Mouse (Mus musculus) gastrocnemius, postnatal 4 days (tissue): ENCODE measurements around the gene Pdzk1ip1. TPM values are rescaled to one million over a fixed set of nuclear protein-coding genes. Genes with fewer than 3 reads are reported as not detected.

ENCODE experiments used
- DNase-seq, 2 experiments: peaks; one replicate each; pipeline ENCODE4 v3.0.0; 2021 to 2022; ENCODE audit warnings: low spot score in 2 of 2, mixed read lengths in 2 of 2
- total RNA-seq, 2 experiments: library from RNA; stranded (reverse); gene quantifications; 2 replicates each; pipeline ENCODE4 v1.2.3; 2021

Pdzk1ip1 gene
- total RNA-seq, 2 experiments from 2014 or later = 0.70 TPM; not detected in 1

DNA sequence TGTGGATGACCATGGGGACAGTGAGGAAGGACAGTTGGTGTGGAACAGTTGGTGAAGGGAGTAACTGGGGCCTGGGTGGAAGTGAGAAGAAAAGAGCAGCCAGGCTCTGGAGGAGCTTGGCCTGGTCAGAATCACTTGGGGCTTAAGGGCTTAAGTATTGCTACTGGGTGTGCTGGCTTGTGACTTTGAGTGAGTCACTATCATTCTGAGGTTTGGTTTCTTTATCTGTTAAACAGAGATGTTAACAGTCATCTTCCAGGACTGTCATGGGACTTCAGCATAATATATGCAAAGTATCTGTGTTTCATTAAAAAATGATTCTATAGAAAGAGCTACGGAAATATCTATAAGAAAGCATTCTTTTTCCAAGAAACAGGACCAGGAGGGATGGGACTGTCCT, 13.7 kb upstream of the Pdzk1ip1 start:
- no peak for DNase-seq

- no peak for DNase-seq
These were observed 13.1 kb upstream of the Pdzk1ip1 start for GRCm38 (mm10) chr4:115075204-115075915.

DNA sequence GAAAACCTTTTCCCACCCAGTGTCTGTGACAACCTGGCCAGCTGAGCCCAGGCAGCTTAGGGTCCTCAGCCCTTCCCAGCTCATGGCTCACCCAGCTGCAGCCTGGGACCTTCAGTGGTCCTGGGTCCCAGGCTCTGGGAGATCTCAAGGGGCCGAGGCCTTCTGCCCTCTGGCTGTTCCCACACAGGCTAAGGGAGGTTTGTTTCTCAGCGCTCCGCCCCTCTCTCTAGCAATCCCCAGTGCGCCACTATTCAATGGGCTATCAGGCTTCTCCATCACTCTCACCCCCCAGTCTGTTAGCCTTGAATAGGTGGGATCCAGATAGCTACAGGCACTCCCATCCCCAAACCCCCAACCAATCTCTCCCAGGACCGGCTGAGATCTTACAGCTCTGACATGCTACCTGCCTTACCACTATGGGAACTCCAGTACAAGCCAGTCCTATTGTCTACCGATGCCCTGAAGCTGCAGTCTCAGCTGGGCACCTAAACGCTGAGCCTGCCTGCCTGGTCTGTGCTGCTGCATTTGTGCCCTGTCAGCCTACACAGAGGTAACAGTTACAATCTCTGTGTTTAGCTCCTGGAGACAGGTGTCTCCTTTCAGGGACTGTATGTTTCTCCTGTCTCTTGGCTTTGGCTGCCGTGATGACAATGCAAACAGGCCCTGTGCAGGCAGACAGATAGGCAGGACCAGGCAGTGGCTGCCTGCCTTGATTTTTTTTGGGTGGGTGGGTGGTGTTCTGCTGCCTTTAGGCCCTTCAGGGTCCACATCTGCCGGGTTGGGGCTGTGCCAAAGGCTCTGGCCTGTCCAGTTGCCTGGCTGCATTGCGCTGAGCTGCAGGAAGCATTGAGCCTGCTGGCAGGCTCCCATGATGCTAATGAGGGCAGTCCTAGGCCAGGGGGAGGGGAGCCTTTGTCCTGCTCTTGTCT, 9.4 kb upstream of the Pdzk1ip1 start:
- peak in 1 of 2 experiments; percentile 48 for DNase-seq

DNA sequence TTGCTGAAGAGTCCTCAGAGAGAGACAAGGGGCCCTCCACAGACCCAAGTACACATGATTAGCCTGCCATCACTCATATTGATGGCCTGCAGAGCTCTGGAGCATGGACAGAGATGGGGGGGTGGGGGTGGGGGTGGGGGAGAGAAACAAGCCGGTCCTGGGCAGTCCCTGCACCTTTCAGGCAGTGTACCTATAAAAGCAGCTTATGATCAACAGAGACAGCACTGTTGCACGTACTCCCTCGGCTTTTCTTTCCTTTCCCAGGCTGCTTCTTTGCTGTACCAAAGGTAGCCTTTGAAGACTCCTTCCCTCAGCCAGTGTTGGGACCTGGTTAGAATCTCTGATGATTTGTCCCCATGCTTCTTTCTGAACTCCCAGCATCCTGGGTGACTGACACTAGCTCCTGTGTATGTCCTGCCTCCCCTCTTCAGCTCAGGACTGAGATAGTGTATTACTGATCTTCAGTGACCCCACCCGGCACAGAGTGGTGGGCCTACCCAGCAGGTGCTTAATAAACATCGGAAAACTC, 8.6 kb upstream of the Pdzk1ip1 start:
- DNase-seq = no peak

GRCm38 (mm10) chr4:115083031-115083430, 5.5 kb upstream of the Pdzk1ip1 start:
- DNase-seq = no peak

DNA sequence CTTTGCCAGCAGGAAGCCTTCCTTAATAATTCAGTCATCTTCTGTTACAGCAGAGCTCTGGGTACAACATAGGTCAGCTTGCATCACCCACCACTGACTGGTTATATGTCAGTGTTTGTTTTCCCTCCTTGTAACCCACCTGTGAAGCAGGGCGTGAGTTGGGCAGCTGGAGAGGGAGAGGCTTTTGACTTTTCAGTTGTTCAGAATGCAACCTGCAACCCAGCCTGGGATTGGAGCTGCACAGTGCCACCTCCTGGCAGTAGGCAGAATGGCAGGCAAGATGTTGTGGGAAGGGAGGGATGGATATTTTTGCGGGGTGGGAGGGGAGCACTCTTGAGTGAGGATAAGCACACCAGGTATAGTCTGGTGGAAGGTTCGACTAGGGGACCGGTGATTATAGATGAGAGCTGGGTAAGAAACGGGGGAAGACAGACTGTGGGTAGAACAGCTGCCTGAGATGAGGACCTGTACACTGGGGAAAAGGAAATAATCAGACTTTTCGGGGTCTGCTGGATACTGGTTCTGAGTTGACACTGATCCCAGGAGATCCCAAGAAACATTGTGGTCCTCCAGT, 2.9 kb upstream of the Pdzk1ip1 start:
- no peak for DNase-seq

DNA sequence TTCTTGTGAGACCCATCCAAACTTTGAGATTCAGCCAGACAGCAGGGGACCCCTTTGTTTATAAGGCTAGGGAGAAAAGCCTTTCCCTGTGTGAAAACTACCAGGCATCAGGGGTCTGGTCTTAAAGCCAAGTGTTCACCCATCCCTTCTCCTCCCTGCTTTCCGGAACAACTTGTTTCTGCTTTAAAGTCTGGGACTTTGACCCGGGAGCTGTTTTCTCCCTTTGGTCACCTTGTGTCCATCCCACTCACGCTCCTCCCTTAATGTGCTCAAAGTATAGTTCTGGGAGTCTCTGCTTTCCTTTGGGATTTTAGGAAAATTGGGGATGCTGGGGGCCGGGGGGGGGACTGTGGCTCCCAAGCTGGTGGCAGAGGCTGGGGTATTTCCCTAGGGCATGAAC, 2.3 kb upstream of the Pdzk1ip1 start:
- DNase-seq = no peak

DNA sequence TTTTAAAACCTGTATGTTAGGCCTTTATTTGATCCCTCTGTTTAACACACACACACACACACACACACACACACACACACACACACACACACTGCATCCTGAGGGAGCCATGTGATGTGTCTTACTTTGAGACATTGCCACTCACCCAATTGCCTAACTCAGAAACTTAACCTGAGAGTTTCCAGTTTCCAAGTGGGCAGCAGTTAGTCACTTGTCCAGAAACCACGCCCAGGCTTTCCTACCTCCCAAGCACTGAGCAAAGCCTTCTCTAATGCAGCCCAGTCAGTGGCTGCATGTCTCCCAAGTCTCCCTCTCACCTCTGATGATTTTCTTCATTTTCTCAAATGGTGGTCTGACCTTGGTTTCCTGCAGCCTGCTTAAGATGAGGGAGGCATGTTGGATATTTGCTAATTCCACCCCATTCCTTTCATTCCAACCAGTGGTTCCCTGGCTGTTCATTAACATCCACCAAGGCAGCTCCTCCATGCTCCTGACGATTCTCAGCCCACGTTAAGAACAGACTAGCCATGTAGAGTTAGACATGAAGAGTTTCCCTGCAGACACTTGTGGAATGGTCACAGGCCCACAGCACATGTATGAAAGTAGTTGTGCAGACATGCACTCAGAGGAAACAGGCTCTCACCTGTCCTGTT, 1.6 kb upstream of the Pdzk1ip1 start:
- no peak for DNase-seq

DNA sequence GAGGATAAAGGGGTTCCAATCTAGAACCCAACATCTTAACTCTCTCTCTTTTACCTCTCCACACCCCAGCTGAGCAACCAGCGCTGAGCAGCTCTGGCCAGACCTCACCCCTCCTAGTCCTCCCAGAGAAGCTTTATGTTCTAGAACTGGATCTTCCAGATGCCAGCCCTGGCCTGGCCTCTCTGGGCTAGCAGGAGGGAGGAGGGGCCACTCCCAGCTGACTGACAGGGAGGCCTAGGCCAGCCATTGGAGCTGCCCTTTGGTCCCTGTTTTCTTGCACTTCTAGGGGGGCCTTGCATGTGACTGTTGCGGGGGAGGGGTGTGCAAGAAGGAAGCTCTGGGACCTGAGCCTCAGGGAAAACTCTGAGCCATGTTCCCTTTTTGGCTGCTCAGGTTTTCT, 2.1 kb downstream of the Pdzk1ip1 start:
- no peak for DNase-seq

- DNase-seq = no peak
These were observed 3.3 kb downstream of the Pdzk1ip1 start for GRCm38 (mm10) chr4:115091806-115092205.

DNA sequence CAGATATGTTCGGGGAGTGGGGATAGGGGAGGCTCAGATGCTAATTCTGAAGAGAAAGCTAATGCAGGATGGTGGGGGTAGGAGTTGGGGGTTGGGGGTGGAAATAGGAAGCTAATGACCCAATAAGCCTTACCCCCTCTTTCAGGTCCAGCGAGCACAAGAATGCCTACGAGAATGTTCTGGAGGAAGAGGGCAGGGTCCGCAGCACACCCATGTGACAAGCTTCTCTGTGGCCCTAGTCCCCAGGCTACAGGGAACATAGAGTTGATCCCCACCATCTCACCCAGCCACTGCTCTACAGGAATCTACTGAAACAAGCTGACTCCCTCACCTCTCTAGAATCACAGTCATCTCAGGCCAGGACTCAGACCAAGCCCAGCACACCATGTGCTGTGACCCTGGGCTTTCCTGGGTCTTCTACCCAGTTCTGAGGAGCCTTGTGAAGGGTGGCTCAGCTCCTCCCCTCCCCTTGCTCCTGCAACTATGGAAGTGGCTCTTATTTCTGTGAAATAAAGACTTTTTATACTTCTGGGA, 4.9 kb downstream of the Pdzk1ip1 start:
- no peak for DNase-seq

DNA sequence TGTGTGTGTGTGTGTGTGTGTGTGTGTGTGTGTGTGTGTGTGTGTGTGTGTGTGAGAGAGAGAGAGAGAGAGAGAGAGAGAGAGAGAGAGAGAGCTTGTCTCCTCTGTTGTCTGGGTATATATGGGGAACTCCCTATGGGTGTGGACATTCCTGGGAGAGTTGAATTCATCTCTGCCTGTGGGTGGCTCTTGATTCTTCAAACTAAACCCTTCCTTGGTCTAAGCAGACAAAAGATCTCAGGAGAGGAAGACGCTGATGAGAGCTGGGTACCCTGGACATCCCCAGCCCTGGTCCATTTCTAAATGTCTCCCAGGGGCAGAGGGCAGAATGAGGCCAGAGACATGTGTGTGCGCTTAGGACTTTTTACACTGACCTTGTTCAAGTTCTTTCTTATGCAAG, 5.5 kb downstream of the Pdzk1ip1 start:
- no peak for DNase-seq

DNA sequence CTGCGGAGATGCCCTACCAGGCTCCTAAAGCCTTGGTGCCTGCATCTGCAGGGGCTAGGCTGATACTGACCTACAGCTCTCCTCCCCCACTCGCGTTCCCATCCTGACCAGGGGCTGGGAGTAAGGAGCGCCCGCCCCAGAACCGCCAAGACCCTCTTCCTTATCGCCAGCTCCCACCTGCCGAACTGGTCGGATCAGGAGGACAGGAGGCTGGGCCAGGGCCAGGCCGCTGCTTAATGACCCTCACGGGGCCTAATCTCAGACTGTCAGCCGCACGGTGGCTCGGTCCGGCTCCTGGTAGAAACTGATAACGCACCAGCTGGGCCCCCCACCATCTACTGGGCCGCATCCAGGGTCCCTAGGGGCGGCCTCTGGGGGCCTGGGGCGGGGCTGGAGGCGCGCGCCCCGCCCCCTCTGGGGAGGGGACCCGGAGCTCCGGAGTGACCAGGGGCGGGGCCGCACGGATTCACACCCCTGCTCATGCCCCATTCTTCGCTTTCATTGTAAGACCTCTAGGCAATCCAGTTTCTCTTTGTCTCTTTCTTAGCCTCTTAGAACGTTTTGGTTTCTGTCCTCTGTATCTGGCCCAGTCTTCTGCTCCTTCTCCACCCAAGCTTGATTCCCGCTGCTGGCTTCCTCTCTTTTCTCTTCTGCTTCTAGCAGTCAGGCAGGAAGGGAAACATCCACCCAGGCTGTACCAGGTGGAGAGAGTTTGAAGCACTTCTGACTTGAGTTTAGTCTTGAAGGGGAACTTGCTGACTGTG, 7.3 kb downstream of the Pdzk1ip1 start:
- DNase-seq = no peak

- no peak for DNase-seq
These were observed 8.1 kb downstream of the Pdzk1ip1 start for GRCm38 (mm10) chr4:115096435-115097145.

DNA sequence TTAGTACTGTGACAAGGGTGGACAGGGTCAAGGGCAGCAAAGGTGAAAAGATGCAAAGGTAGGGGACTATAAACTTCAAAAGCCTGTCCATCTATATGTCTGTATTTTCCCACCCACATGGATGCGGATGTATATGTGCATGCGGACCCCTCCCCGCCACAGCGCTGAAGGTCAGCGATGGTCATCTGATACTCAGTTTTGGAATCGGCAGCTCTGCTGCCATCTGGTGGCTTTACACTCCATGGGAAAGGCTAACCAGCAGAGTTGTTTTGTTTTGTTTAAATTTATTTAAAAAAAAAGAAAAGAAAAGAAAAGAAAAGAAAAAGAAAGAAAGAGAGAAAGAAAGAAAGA, 8.6 kb downstream of the Pdzk1ip1 start:
- no peak for DNase-seq

DNA sequence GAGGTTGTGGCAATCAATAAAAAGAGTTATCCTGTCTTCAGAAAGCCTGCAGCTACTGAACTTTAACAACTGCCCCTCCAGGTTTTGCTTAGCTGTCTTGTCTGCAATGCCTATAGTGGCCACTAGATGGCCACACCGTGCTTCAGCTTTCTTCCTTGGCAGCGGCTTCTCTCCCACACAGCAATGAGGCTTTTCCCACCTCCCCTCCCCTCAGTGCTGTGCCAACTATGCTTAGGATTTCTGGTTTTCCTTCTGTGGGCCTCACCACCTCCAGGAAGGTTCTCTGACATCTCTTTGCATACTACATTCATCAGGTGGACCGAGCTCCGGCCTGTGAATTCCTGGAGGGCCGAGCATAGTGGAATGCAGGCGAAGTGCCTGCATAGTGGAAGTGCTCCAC, 13.2 kb downstream of the Pdzk1ip1 start:
- peak in 1 of 2 experiments; percentile 40 for DNase-seq

GRCm38 (mm10) chr4:115103510-115103909, 15.0 kb downstream of the Pdzk1ip1 start:
- no peak for DNase-seq

DNA sequence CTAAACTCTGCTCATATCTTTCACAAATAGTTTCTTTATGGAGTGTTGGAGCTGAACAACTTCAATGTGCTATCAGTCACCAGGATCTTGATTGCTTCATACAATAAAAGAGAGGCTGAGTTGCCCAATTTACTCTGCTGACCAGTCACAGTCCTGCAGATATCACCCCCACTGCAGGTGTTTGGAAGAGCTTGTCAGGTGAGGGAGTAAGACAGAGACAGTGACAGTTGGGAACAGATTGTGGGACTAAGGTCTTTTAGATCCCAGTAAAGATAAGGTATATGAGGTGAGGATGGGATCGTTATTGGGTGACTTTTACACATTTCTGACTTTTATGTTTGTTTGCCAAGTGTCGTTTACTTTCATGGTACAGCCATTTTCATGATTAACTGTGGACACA, 22.7 kb downstream of the Pdzk1ip1 start:
- no peak for DNase-seq

GRCm38 (mm10) chr4:115113266-115113665, 24.8 kb downstream of the Pdzk1ip1 start:
- no peak for DNase-seq

- no peak for DNase-seq
These were observed 31.1 kb downstream of the Pdzk1ip1 start for GRCm38 (mm10) chr4:115119642-115120041.
